ENCODE assay signal across 14 mouse cellular contexts in the genomic region with DNA sequence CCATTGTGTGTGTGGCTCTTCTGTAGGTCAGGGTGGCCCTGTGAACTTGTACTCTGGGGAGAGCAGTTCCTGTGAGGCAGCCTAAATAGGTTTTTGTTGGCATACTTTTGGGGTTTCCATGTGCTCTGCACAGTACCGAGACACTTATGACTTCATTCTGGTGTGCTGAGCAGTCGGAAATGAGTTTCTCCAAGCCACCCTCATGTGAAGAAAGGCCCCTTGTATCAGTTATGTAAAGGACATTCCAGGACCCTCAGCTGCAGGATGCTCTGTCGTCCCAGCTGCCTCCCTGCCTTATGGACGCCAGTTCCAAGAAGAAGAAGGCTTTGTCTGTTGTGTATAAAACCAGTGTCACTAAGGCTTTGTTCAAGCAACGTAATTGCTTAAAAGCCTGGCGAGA.
DNase-seq lines count a peak whose midpoint lies in the region; ATAC-seq lines count a peak whose summit lies in the region.
"Had no signal": no experiment of that assay in that cellular context is flagged by ENCODE, and none has a peak within 500 bp of the region (broad histone marks: within the 10 kb centered on the region; RNA-seq: fewer than 3 reads in every experiment).

No protein-coding gene starts in this region.

- no peak overlapping the region for H3K9ac ChIP-seq in hindbrain, embryonic 16.5 days (ENCODE audit: low read depth, low read length)
- H3K9ac ChIP-seq in hindbrain, embryonic 13.5 days: no peak overlapping the region
- H3K9ac ChIP-seq: embryonic facial prominence, embryonic 13.5 days; kidney, embryonic 15.5 days had no signal

- H3K9me3 ChIP-seq in hindbrain, embryonic 16.5 days (ENCODE audit: control insufficient read depth, low read length): no peaks in the 10 kb centered on the region
- no peaks in the 10 kb centered on the region for H3K9me3 ChIP-seq in hindbrain, embryonic 13.5 days
- H3K9me3 ChIP-seq: embryonic facial prominence, embryonic 13.5 days; kidney, embryonic 15.5 days had no signal

- no peaks in the 10 kb centered on the region for H3K36me3 ChIP-seq in hindbrain, embryonic 16.5 days (ENCODE audit: control insufficient read depth, insufficient read depth, low read length)
- H3K36me3 ChIP-seq in hindbrain, embryonic 13.5 days: no peaks in the 10 kb centered on the region
- H3K36me3 ChIP-seq: embryonic facial prominence, embryonic 13.5 days; kidney, embryonic 15.5 days had no signal

- DNase-seq in heart, adult 11 months: peak; percentile 89
- DNase-seq in heart, postnatal 36 days: no peak
- peak; percentile 78 for DNase-seq in retina, postnatal 1 day
- DNase-seq in retina, embryonic 14.5 days (ENCODE audit: low spot score): no peak
- DNase-seq: cerebellum, adult 8-10 months; right cerebral cortex, postnatal 14 days; thymus, postnatal 14 days had no signal

- intact Hi-C loops in heart, postnatal 36 days (cut with DNase I): no loop called here

- H3K27ac ChIP-seq in hindbrain, embryonic 16.5 days (ENCODE audit: low read depth, low read length): no peak overlapping the region
- H3K27ac ChIP-seq in hindbrain, embryonic 13.5 days: no peak overlapping the region
- H3K27ac ChIP-seq: embryonic facial prominence, embryonic 13.5 days; kidney, embryonic 15.5 days had no signal

- ATAC-seq in hindbrain, embryonic 16.5 days: peak; percentile 45; the same call in 1 of the 2 replicates
- no peak for ATAC-seq in hindbrain, embryonic 13.5 days (ENCODE audit: low FRiP score)
- no peak for ATAC-seq in activated CD4-positive, CD25-positive, alpha-beta regulatory T cell, adult 4 months
- ATAC-seq: lung, postnatal 0 days had no signal

- H3K4me2 ChIP-seq in hindbrain, embryonic 16.5 days (ENCODE audit: low read length): no peak overlapping the region
- no peak overlapping the region for H3K4me2 ChIP-seq in hindbrain, embryonic 13.5 days
- H3K4me2 ChIP-seq: embryonic facial prominence, embryonic 13.5 days; kidney, embryonic 15.5 days had no signal

- H3K4me3 ChIP-seq in hindbrain, embryonic 16.5 days (ENCODE audit: low read length): no peak overlapping the region
- H3K4me3 ChIP-seq in hindbrain, embryonic 13.5 days: no peak overlapping the region
- H3K4me3 ChIP-seq: embryonic facial prominence, embryonic 13.5 days; kidney, embryonic 15.5 days; layer of hippocampus, adult 2 months had no signal

- WGBS in hindbrain, embryonic 16.5 days: 37% methylated on average over 6 of the region's 6 CpGs
- 35% methylated on average over 6 of the region's 6 CpGs for WGBS in hindbrain, embryonic 13.5 days

- H3K27me3 ChIP-seq in hindbrain, embryonic 16.5 days (replicated peaks; ENCODE audit: control insufficient read depth, insufficient read depth, low read length): no peaks in the 10 kb centered on the region
- no peaks in the 10 kb centered on the region for H3K27me3 ChIP-seq in hindbrain, embryonic 13.5 days
- H3K27me3 ChIP-seq: embryonic facial prominence, embryonic 13.5 days; kidney, embryonic 15.5 days had no signal

- peaks cover 7% of the 10 kb centered on the region for H3K4me1 ChIP-seq in hindbrain, embryonic 16.5 days (ENCODE audit: control insufficient read depth, insufficient read depth, low read depth, low read length)
- peaks cover 12% of the 10 kb centered on the region for H3K4me1 ChIP-seq in hindbrain, embryonic 13.5 days (replicated peaks)

Comparison
In these comparisons a context has a peak if more than half of its experiments do, and no peak if none do; other contexts are left out.
1. DNase-seq: peak in heart, adult 11 months (single experiment) and retina, postnatal 1 day (single experiment); none in heart, postnatal 36 days (0 of 2) and retina, embryonic 14.5 days (single experiment).